Mouse (Mus musculus) hindbrain, embryonic 11.5 days (tissue): ENCODE results near the gene Ush2a. TPM values are rescaled to one million over a fixed set of nuclear protein-coding genes. Genes with fewer than 3 reads are reported as not detected.

ENCODE experiments used
- ATAC-seq: fragments of 200-750 bp; cut with Nextera tagmentation; 2 replicates; pipeline ENCODE4 v1.8.0; 2017; ENCODE audit warnings: mild to moderate bottlenecking, moderate TSS enrichment, moderate library complexity; ENCODE audit not compliant: low FRiP score
- DNase-seq: peaks from one replicate; pipeline ENCODE4 v3.0.0-alpha.2; 2015; ENCODE audit warnings: low spot score
- H3K27ac ChIP-seq: fragments of 300-500 bp; sonication (generic); 2 replicates; pipeline ENCODE4 v1.5.1; 2014; ENCODE audit warnings: mild to moderate bottlenecking, low read depth, low read length
- H3K27me3 ChIP-seq: fragments of 300-500 bp; sonication (generic); 2 replicates; pipeline ENCODE4 v1.6.1; 2014; ENCODE audit warnings: mild to moderate bottlenecking, low read length, moderate library complexity, mixed read lengths; ENCODE audit not compliant: control insufficient read depth, insufficient read depth
- H3K36me3 ChIP-seq: fragments of 300-500 bp; sonication (generic); 2 replicates; pipeline ENCODE4 v1.6.1; 2014; ENCODE audit warnings: mild to moderate bottlenecking, low read length, moderate library complexity, mixed read lengths; ENCODE audit not compliant: control insufficient read depth, insufficient read depth
- H3K4me1 ChIP-seq: fragments of 300-500 bp; sonication (generic); replicated peaks from 2 replicates; pipeline ENCODE4 v1.6.1; 2014; ENCODE audit warnings: low read length, mixed read lengths; ENCODE audit not compliant: control insufficient read depth, insufficient read depth
- H3K4me2 ChIP-seq: fragments of 300-500 bp; sonication (generic); replicated peaks from 2 replicates; pipeline ENCODE4 v1.6.1; 2014; ENCODE audit warnings: mild to moderate bottlenecking, low read depth, low read length
- H3K4me3 ChIP-seq: fragments of 300-500 bp; sonication (generic); 2 replicates; pipeline ENCODE4 v1.5.1; 2014; ENCODE audit warnings: low read depth, low read length
- H3K9ac ChIP-seq: fragments of 300-500 bp; sonication (generic); 2 replicates; pipeline ENCODE4 v1.6.1; 2014; ENCODE audit warnings: low read depth, low read length
- H3K9me3 ChIP-seq: fragments of 300-500 bp; sonication (generic); 2 replicates; pipeline ENCODE4 v1.6.1; 2016; ENCODE audit warnings: low read length; ENCODE audit not compliant: control insufficient read depth
- WGBS: fragments of 180-500 bp; shearing (Covaris S2); extraction: QIAGEN DNeasy Blood & Tissue Kit; methylation state at CpG from one replicate; pipeline ENCODE4 v1.1.7; 2014; 5-methylcytosine and 5-hydroxymethylcytosine counted together
- polyA plus RNA-seq: library from polyadenylated mRNA; unstranded; fragments of >200 nt; fragmentation: Nextera tagmentation; extraction: Ambion mirVana; gene quantifications from 2 replicates; pipeline ENCODE4 v1.2.1, GENCODE M21; 2014

Gene Ush2a
- polyA plus RNA-seq, 1 experiment from 2014 or later, result 0.26 TPM

DNA sequence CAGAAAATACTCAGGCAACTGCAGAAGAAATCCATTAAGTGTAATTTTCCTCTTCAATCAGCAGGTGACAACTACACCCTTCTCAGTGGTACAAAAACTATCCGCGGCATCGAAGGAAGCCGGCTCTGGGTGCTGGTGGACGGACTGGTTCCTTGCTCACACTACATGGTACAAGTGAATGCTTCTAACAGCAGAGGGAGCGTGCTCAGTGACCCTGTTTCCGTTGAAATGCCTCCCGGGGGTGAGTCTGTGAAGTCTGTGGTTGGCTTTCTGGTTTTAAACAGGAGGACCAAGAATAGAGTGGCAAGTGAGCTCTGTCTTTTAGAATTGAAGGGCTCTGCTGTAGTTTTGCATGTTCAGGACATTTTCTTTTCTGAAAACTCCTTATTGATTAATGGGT, 416.4 kb downstream of the Ush2a start:
- Histone ChIP-seq H3K9me3 (no peaks in the 10 kb centered on the region), H3K27me3 (no peaks in the 10 kb centered on the region), H3K4me3 (no peak overlapping the region), H3K9ac (no peak overlapping the region), H3K4me2 (no peak overlapping the region), H3K4me1 (no peaks in the 10 kb centered on the region), H3K27ac (no peak overlapping the region), H3K36me3 (no peaks in the 10 kb centered on the region)
- DNase-seq, result no peak
- no peak for ATAC-seq
- 58% methylated on average over 8 of the region's 8 CpGs for WGBS

DNA sequence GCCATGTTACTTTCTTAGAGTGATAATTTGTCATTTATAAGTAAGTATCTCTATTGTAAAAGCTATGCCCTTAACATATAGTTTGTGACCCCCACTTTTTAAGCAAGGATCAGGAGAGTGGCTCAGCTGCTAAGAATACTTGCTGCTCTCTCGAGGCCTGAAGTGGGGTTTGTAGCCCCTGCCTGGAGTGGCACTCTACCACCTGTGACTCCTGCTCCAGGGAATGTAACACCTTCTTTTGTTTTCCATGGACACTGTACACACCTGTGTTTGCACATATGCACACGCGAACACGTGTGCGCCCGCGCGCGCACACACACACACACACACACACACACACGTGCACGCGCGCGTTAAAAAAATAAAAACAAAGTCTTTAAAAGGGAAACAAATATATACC, 424.5 kb downstream of the Ush2a start:
- WGBS, result 98% methylated on average over 14 of the region's 14 CpGs
- no peak overlapping the region for H3K4me3 ChIP-seq
- no peaks in the 10 kb centered on the region for H3K27me3 ChIP-seq
- H3K4me2 ChIP-seq, result no peak overlapping the region
- no peaks in the 10 kb centered on the region for H3K36me3 ChIP-seq
- ATAC-seq (no peak), DNase-seq (no peak)
- no peak overlapping the region for H3K27ac ChIP-seq
- no peaks in the 10 kb centered on the region for H3K9me3 ChIP-seq
- no peak overlapping the region for H3K9ac ChIP-seq
- H3K4me1 ChIP-seq, result no peaks in the 10 kb centered on the region

- H3K9me3 ChIP-seq, result no peaks in the 10 kb centered on the region
- no peaks in the 10 kb centered on the region for H3K4me1 ChIP-seq
- H3K9ac ChIP-seq, result no peak overlapping the region
- H3K27ac ChIP-seq, result no peak overlapping the region
- no peak overlapping the region for H3K4me2 ChIP-seq
- 83% methylated on average over 2 of the region's 2 CpGs for WGBS
- DNase-seq (no peak), ATAC-seq (no peak)
- no peak overlapping the region for H3K4me3 ChIP-seq
- H3K36me3 ChIP-seq, result no peaks in the 10 kb centered on the region
- H3K27me3 ChIP-seq, result no peaks in the 10 kb centered on the region
Observed at GRCm38 (mm10) chr1:188696295-188696694, 434.5 kb downstream of the Ush2a start.

DNA sequence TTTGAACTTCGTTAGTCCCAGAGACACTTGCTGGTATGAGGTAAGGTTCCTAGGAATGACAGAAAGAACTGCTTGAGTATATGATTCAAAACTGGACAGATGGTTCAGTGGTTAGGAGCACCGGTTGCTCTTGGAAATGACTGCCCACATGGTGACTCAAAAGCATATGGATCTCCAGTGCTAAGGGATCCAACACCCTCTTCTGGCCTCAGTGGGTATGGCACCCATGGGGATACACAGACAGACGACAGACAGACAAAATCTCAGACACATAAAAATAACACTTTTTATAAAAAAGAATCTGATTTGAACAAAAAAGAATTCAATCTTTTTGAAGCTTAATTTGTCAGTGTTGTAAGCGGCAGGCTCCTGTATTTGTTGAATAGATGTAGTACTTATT, 446.4 kb downstream of the Ush2a start:
- H3K4me1 ChIP-seq, result no peaks in the 10 kb centered on the region
- H3K4me2 ChIP-seq, result no peak overlapping the region
- H3K36me3 ChIP-seq, result no peaks in the 10 kb centered on the region
- H3K9me3 ChIP-seq, result no peaks in the 10 kb centered on the region
- no peak overlapping the region for H3K9ac ChIP-seq
- WGBS, result 86% methylated on average over 4 of the region's 4 CpGs
- no peaks in the 10 kb centered on the region for H3K27me3 ChIP-seq
- ATAC-seq (no peak), DNase-seq (no peak)
- no peak overlapping the region for H3K4me3 ChIP-seq
- no peak overlapping the region for H3K27ac ChIP-seq

DNA sequence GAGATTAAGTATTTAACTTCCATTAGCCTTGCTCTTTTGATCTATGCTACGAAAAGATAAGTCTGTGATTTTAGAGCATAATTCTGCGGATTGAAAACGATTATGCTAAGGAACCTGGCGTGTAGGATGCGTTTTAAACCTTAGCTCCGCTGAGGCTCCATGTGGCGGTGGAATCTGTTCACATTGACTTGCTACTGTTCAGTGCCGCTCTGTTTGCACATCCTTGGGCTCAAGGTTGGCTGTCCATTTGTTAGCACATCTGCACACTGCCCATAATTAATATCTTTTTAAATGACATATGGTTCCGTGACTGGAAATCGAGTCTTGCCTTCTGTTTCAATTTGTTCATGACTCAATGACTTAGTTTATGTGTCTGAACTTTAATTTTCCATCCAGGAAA, 446.9 kb downstream of the Ush2a start:
- Histone ChIP-seq H3K4me3 (no peak overlapping the region), H3K9me3 (no peaks in the 10 kb centered on the region), H3K27ac (no peak overlapping the region), H3K4me2 (no peak overlapping the region), H3K4me1 (no peaks in the 10 kb centered on the region), H3K9ac (no peak overlapping the region), H3K27me3 (no peaks in the 10 kb centered on the region), H3K36me3 (no peaks in the 10 kb centered on the region)
- no peak for ATAC-seq
- whole genome bisulfite sequencing, result 92% methylated on average over 10 of the region's 10 CpGs
- DNase-seq, result no peak

DNA sequence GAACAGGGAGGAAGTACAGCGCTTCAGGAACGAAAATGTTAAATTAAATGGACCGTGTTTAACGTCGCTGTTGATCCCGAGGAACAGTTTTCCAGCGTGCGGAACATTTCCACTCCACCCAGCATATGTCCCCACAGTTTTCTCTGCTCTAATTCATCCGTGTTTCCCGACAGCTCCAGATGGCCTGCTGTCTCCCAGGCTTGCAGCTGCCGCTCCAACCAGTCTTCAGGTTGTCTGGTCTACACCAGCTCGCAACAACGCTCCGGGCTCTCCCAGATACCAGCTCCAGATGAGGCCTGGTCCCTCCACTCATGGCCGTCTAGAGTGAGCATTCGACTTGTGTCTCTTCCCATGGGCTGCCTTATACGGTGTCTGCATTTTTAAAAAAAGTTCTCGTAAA, 452.3 kb downstream of the Ush2a start:
- WGBS, result 77% methylated on average over 18 of the region's 18 CpGs
- Histone ChIP-seq H3K9me3 (no peaks in the 10 kb centered on the region), H3K36me3 (no peaks in the 10 kb centered on the region), H3K27ac (no peak overlapping the region), H3K9ac (no peak overlapping the region), H3K4me3 (no peak overlapping the region), H3K4me2 (no peak overlapping the region), H3K27me3 (no peaks in the 10 kb centered on the region), H3K4me1 (no peaks in the 10 kb centered on the region)
- ATAC-seq (no peak), DNase-seq (no peak)

GRCm38 (mm10) chr1:188714941-188715340, 453.1 kb downstream of the Ush2a start:
- H3K4me3 ChIP-seq, result no peak overlapping the region
- ATAC-seq, result no peak
- no peak overlapping the region for H3K4me2 ChIP-seq
- no peaks in the 10 kb centered on the region for H3K4me1 ChIP-seq
- no peaks in the 10 kb centered on the region for H3K27me3 ChIP-seq
- no peaks in the 10 kb centered on the region for H3K36me3 ChIP-seq
- 91% methylated on average over 7 of the region's 7 CpGs for WGBS
- DNase-seq, result no peak
- H3K9ac ChIP-seq, result no peak overlapping the region
- no peaks in the 10 kb centered on the region for H3K9me3 ChIP-seq
- H3K27ac ChIP-seq, result no peak overlapping the region

DNA sequence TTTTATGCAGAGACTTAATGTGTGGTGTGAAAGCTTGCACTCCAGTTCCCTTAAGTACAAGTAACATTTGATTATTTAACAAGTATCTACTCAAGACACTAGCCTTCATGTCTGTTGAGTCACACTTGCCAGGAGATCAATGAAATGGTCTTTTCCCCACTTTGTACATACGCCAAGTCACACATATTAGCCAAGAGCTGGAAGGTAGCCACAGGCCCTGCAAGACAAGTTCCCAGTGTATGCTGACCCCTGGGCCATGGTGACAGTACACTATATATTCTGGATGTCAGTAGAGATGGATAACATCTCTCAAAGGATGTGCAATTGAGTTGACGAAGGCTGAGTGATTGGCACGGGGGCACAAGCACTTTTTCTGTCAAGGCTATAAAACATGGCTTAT, 455.1 kb downstream of the Ush2a start:
- H3K4me3 ChIP-seq, result no peak overlapping the region
- H3K36me3 ChIP-seq, result no peaks in the 10 kb centered on the region
- H3K9ac ChIP-seq, result no peak overlapping the region
- 92% methylated on average over 3 of the region's 3 CpGs for WGBS
- no peaks in the 10 kb centered on the region for H3K27me3 ChIP-seq
- no peaks in the 10 kb centered on the region for H3K9me3 ChIP-seq
- H3K4me2 ChIP-seq, result no peak overlapping the region
- ATAC-seq, result no peak
- DNase-seq, result no peak
- H3K4me1 ChIP-seq, result no peaks in the 10 kb centered on the region
- H3K27ac ChIP-seq, result no peak overlapping the region

- Histone ChIP-seq H3K4me1 (no peaks in the 10 kb centered on the region), H3K9me3 (no peaks in the 10 kb centered on the region), H3K27ac (no peak overlapping the region), H3K9ac (no peak overlapping the region), H3K4me2 (no peak overlapping the region), H3K27me3 (0 out of 2 replicates have a peak, but pooled peaks cover 2% of the 10 kb centered on the region), H3K4me3 (no peak overlapping the region), H3K36me3 (no peaks in the 10 kb centered on the region)
- WGBS, result 76% methylated on average over 17 of the region's 17 CpGs
- ATAC-seq, result no peak
- DNase-seq, result no peak
Observed at GRCm38 (mm10) chr1:188725122-188725995, 463.5 kb downstream of the Ush2a start.
